Mouse (Mus musculus) ES-CJ7 (cell line): ENCODE measurements at regions not wholly inside any gene's neighbourhood (a gene's known extent, or its start where the extent isn't known, plus 50 kb on each side); places are given as distances from the start of the nearest gene placed in this dataset.

Source experiments
- DNase-seq: peaks from one replicate; pipeline ENCODE4 v3.0.0; 2011; ENCODE audit warnings: low read depth, low spot score

DNA sequence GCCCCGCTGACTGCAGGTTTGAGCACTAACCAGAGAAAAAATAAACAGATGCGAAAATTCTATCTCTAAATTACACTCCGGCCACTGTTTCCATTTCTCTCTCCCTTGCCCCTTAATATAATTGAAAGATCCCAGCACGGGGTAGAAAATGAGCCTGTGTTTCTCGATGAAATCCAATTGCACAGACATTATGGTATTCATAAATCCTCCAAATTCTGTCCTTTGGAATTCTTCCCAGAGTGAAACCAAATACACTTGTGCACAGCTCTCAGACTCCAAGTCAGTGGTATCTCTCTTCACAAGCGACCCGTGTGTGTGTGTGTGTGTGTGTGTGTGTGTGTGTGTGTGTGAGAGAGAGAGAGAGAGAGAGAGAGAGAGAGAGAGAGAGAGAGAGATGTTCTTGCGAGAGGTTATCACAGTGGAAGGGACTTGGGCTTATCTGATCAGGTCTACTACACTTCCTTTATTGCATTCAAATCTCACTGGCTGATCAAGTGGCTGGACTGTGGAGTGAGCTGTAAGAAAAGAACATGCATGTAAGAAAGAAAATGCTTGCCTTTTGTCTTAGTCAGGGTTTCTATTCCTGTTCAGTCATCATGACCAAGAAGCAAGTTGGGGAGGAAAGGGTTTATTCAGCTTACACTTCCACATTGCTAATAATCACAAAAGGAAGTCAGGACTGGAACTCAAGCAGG is 529.6 kb upstream of the Gm19410 start:
- no peak for DNase-seq

DNA sequence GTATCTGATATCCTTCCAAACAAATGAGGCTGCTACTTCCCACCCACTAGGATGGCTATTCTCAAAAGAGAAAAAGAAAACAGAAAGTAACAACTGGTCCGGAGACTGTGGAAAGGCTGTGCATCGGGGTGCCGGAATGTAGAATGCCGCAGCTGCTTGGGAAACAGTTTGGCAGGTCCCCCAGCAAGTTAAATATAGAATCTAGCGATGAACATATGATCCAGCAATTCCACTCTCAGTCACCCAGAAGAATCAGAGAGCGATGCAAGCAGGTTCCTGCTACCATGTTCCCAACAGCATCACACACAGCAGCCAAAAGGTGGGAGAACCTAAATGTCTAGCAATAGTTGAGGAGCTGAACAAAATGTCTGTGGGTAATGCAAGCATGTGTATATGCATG is 528.3 kb upstream of the Gm19410 start:
- DNase-seq: no peak

DNA sequence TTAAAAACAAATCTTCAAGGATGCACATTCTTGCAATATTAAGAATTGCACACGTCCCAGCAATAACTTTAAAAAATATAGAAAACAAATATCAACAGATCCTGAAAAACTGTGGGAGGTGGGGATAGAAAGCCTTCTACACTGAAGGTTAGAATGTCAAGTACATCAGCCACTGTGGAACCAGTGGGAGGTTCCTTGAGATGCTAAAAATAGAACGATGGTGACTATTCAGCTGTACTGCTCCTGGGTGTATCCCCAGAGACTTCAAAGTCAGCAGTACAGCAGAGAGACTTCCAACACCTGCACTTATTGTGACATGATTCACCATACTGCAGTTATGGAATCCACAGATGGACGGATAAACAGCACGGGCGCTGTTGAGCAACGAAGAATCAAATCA is 524.7 kb upstream of the Gm19410 start:
- no peak for DNase-seq

DNA sequence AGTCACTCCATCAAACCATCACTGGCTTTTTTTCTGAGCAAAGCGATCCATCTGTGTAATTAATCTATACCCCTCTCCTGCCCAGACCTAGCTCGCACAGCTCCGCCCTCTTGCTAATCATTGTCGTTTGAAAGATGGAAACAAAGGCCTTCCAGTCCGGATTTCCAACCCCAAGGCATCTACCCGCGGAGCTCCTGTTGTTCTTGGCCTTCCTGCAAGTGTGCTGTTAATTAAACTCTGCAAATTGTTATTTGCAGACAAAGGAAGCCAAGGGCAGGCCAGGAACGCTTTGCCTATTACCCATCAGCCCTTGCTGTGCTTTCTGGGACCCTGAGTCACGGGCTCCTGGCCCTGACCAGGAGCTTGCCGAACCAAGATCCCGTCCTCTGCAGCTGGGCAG is 522.0 kb upstream of the Gm19410 start:
- DNase-seq: no peak

DNA sequence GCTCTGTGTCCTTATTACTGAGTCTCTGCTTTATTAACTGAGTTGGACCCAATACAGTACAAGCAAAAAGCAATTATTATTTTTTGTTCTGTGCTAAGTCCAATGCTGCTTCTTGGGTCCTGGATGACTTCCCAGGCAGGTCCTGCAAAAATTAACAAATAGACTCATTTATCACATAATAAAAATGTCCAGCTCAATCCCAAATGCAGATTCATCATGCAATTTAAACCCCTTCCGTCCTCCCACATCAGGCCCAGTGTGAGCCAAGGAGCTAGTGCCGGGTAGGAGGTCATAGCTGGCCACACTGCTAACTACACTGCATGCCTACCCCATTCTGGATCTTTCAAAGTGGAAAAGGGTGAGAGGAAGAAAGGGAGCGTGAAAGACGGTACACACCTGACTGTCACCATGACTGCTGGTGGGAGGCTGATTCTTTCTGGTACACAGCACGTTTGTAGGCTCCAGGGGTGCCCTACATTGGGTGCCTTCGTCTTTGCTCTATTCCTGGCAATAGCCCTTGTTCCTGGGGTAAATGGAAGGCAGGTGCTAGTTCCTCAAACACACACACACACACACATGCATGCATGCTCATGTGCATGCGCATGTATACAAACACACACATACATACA is 515.7 kb upstream of the Gm19410 start:
- no peak for DNase-seq

DNA sequence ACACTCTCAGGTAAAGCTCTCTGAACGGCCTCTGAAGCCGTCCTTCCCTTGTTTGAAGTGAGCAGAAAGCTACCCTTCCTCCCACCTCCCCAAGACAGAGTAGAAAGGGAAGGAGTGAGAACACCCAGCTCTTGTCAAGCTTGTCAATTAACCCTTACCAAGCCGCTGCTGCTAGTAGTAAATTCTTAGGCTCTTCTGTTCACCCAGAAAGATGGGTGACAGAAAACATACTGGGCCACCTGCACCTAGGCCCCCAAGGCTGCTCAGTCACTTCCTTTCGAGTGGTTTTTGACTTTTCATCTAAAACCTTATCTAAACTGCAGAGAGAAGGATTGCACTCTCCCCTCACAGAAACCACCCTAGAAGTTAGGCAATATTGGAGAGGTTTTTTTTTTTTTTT is 514.9 kb upstream of the Gm19410 start:
- no peak for DNase-seq

DNA sequence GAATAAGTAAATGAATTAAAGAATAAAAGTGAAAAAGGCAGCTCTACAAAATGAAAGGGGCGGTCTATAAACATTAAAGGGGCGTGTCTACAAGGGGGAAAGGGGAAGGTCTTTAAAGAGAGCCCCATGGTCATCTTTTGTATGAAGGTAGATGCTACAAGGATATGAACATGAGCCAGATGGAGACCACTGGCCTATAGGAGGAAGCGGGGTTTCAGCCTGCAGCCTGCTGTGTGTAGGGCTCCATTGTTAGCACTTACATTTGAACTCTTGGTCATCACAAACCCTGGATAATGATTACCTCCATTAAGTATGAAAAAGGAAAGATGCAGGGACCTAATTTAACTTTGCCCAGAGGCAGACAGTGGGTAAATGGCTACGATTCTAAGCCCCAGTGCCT is 511.6 kb upstream of the Gm19410 start:
- no peak for DNase-seq

DNA sequence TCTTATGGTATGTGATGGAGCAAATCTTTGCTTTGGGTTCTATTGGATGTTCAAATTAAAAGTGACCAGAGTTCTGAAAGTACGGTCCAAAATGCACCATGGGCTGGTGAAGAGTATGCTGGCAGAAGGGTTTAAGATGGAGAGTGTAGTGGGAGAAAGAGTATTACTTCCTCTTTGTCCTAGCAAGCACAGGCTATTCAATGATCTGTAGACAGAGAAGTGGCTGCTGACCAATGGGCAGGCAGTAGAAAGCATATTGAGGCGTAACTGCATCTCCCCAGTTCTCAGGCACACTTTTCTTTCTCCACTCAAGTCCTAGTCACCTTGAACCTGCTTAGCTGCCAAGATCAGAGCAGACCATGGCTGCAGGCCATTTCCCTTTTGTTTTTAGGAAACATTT is 510.3 kb upstream of the Gm19410 start:
- DNase-seq: no peak

DNA sequence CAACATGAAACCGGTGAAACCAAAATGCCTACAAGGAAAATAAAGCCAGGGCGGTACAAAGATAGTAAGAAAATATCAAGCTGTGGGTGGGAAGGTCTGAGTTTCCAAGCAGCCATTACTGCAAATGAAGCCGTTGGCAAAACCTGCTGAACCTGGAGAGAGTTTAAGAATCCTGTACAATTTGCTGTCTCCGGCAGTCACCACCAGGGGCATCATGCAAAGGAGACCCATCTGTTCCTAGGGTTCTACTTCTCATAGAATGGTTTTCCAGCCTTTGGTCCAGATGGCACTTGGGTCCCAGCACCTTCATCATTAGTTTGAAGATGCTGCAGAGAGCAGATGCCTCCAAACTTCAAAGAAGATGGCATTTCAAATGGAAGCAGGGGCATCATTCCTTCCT is 508.6 kb upstream of the Gm19410 start:
- peak; percentile 30 for DNase-seq

DNA sequence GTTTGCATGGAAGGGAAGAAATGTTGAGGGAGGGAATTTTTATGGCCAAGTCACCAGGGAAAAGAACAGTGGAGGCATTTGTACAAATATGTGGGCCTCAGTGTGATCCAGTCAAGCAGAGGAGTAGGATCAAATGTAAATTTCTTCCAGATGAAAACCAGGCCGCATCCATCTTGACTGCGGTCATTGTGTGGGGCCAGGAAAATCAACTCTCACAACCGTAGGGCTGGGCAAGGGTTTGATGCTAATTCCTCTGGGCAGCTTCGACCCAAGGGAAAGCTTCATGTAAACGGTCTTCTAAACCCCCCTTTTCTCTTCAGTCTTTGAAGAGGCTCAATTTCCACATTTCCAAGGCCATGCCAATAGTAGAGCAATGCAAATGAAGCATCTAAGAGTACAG is 497.4 kb upstream of the Gm19410 start:
- DNase-seq: no peak

DNA sequence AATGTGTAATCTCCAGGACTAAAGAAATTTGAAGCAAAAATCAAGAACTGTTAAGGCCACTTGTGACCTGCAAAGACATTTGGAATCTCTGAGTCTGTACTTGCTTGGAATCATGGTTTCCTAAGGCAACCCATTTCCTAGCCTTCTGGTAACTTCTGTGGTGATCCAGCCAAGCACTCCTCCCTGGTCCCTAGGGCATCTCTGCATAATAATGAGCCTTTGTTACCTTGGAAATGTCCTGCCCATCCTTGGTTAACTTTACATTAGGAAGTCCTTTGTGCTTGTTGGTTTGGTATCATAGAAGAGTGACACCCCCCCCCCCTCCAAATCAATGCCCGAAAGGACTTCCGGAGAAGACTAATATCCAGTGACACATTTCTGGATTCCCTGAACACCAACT is 496.6 kb upstream of the Gm19410 start:
- DNase-seq: peak; percentile 80

DNA sequence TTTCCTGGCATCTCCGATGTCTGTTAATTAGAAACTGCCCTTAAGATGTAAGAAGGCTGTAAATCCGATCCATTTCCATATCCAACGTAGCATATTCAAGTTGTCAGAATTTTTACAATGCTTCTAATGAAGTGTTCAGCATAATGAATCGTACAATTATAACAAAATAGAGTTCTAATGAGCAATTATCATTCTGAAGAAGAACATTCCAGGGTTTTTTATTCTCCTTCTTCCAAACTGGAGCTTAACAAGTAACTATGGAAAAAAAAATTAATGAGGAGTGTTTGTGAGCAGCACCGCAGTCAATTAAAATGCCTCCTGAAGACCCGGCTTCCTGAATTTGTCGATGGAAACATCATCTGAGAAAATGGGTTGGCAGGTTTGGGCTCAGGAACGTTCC is 489.6 kb upstream of the Gm19410 start:
- no peak for DNase-seq

DNA sequence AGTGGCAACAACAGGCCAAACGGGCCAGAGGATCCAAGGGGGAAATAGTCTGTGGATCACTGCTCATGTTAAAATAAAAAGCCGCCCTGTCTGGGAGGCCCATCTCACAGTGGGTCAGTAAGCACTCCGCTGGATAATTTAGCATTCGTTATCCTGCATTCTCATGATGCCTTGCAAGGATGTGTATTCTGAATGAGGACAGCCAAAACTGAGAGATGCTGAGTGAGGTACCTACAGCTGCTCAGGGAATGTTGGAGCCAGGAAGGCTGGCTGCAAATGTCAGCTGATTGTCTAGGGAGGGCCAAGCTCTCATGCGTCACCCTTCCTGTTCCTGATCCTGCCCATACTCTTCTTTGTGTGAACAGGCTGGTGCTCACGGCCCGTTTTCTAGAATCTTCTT is 489.1 kb upstream of the Gm19410 start:
- DNase-seq: no peak

DNA sequence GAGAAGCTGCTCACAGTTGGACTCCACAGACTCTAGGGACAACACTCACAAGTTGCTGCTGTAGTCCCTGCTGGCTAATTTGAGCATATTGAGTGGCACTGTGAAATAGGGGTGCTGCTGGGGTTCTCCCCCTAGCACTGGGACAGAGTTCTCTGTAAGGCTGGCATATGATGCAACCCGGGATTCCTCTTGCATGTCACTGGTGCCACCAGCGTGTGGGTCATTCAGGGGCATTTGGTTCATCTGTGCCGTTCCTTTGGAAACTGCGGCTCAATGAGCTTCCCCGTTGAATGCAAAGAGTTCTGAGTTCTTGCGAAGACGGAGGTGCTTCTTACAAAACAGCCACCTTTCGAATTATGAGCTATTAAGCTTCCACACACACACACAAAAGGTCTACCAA is 486.6 kb upstream of the Gm19410 start:
- DNase-seq: no peak

DNA sequence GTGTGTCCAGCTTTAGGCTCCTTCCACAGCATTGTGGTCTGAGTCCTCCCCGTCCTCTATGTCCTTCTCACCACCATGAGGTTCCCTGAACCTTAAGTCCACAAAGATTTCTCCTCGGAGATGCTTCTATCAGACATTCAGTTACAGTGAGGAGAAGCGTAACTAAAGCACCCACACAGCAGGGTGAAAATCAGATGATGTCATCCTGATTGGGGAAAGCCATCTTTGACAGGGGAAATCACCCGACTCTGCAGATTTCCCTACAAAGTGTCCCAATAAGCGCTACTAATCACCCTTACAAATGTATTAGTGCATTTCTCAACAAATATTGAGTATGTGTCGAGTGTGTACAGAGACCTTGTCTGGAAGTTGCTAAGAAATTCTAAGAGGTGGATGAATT is 484.8 kb upstream of the Gm19410 start:
- no peak for DNase-seq

DNA sequence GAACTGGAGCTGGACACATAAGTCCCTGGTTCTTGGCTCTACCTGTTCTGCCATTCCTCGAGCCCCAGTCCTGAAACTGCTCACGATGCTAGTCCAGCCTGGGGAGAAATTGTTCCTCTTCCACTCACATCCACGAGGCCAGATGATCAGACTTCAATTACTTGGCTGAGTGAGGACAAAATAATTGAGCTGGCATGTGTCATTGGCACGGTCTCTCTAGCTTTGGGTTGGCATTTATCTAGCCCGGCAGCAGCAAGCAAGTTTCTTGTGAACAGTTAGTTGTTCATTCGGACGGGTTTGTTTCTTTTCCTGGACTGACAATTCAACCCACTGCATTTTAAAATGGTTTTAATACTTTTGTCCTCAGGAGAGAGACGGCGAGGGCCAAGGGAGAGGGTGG is 482.2 kb upstream of the Gm19410 start:
- DNase-seq: no peak

DNA sequence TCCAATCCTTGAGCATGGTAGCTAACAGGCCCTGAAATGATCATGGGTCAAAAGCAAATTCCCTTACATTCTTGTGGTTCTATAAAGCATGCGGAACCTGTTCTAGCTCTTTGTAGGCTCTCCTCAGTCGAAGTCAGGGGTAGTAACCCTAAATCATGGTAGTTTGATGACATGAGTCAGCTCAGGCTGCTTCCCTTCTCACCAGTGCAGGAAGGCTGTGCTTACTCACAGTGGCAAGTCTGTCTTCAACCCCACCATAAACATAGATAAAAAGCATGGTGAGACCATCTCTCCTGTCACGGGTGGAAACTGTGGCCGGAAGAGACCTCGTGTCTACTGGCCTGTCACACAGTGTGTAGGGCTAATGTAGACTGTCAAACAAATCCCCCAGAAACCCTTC is 476.6 kb upstream of the Gm19410 start:
- DNase-seq: no peak

DNA sequence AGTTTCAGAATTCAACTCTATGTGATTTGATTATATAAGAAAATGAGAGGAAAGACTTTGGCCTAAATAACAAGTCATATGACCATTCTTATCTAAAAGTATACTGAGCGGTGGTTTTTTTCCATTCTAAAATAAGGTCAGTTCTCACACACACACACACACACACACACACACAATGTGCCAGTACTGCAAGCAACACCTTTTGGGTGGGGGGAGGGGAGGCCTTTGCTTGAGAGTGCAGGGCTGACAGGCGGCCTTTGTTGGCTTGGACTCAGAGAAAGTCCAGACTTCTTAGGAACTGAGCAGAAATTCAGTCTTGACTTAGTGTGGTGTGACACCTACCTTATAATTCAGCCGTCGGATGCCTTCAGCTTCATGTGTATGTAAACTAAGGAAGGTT is 475.6 kb upstream of the Gm19410 start:
- DNase-seq: no peak

DNA sequence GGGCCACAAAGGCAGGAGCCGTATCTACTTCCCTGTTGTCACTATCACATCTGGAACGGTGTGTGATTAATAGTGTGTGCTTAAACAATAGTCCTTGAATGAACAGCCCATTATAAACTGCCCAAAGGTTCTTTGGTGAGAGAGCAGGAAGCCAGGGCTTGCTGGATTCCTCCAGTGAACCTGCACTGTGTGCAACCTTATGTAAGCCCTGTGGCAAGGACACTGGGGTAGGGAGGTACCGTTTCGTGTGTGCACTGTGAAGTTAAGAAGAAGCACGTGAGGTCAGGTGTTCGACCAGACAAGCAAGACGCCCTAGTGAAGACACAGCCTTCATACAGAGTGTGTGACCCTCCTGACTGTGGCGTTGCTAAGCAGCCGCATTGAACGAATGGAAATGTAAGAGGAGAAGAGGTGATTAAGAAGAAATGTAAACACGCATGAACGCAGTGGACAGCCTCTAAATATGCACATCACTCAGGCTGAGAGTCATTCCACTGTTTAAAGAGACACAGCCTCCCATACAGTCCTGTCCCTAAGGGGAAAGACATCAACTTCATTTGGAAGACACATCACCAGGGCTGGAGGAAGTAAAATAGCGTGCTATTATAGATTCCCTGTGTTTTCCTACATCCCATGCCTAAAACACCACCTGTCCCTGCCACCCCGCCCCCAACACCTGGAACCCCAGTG is 472.0 kb upstream of the Gm19410 start:
- no peak for DNase-seq

DNA sequence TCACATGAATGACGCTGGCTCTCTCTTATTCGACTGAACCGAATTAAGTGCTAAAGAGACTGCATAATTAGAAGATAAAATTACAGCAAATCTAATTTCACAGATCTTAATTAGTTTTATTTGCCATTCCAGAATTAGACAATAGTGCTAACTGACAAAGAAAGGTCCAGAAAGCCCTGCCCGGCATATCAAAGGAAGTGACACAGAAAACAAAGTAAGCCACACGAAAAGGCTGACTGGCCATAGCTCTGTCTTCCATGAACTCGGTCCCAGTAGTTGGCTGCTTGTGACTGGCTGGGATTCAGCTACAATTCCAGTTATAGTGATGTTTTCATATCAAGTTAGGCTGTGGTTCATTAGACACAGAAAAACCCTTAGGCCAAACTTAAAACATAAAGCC is 468.7 kb upstream of the Gm19410 start:
- no peak for DNase-seq

DNA sequence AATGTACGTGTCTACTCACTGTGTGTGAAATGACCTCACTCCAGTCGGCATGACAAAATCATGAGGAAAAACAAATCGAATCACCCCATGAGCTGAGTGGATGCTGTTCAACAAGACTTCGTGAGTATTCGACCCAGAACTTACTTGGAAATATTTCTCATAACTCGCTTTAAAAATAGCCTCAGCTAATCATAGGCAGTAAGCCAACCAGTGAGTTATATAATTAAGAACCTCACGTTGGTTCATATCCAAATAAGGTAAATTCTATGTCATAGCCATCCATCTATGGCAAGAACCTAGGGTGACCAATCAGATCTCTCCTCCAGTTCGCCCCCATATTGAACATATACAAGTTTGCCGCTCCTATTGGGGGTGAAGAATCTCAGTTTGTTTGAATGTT is 466.5 kb upstream of the Gm19410 start:
- no peak for DNase-seq

DNA sequence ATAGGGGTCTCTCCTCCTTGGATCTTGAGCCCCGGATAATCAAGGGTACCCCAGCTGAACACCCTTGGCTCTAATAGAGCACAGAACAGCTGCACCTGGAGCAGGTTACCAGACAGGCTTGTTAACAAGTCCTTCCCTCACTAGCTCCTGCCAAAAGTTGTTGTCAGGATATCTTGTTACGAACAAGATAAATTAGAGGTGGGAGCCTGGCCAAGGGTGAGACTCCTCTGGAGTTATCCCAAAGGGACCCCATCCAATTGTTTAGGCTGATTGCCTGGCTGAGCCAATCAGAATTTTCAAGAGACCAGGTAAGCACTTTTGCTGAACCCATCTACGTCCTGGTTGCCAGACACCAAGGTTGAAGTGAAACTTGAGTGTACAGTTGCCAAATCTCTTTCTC is 465.2 kb upstream of the Gm19410 start:
- DNase-seq: no peak

DNA sequence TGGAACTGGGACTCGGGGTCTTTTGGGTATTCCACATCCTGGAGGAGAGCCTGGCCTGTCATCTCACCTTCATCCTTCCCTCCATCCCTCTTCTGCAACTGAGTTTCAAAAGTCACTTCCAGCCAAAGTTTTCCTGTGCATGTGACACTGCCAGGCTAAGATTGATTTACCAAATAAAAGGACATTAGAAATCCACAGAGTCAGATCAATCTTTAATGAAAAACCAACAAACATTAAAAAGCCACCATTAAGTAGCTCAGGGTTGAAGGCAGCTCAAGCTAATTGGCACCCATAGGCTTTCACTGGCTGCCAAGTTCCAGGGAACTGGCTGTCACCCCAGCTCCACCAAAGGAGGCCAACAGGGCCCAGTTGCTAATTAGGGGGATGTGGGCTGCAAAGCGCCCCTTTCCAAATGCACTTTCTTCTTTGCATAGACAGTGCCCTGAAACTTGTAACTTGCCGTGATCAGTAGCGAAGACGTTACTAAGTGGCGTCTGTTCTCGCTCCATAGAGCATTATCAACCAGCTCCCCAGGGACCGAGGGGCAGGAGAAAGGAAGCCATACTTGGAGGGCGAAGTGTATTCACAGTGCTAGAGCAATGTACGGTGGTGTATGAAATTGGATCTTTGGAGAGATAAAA is 464.6 kb upstream of the Gm19410 start:
- no peak for DNase-seq
